Mouse (Mus musculus) testis, adult 2 months (tissue): ENCODE measurements around the gene Tle2.

Source experiments
- CTCF ChIP-seq: fragments of 200-500 bp; IDR thresholded peaks from 2 replicates; pipeline ENCODE4 v1.5.1; 2012; ENCODE audit warnings: low read depth, mild to moderate bottlenecking, inconsistent platforms, low read length, moderate library complexity; ENCODE audit not compliant: control insufficient read depth, insufficient read depth, insufficient replicate concordance
- POLR2A ChIP-seq: fragments of 200-500 bp; IDR thresholded peaks from 2 replicates; pipeline ENCODE4 v1.6.1; 2012; ENCODE audit warnings: low read depth, mild to moderate bottlenecking, inconsistent platforms, low read length, moderate library complexity; ENCODE audit not compliant: control insufficient read depth

DNA sequence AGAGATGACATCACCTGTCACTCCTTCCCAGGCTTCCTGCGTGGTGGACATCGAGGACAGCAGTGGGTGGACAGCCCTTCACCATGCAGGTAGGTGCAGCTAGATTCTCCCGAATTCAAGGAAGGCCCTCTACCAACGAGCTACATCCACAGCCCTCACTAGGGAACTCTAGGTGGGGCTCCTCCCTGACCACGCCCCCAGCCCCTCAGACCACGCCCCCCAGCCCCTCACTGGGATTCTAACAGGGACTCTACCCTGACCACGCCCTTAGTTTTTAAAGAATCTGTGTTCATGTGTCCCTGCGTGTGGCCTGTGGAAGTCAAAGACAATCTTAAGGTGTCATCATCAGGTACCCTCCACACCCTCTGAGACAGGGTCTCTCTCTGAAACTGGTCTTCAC lies 62.0 kb downstream of the Tle2 start:
- TF ChIP-seq POLR2A, result no peak
- TF ChIP-seq CTCF, result no peak
